Mouse (Mus musculus): ENCODE data around the gene Col5a1. TPM values are rescaled to one million over a fixed set of nuclear protein-coding genes. Genes with fewer than 3 reads are reported as not detected.

Col5a1 gene
- total and polyA plus RNA-seq, 3 experiments, result 20.1 to 37.1 (median 36.4) TPM

DNA sequence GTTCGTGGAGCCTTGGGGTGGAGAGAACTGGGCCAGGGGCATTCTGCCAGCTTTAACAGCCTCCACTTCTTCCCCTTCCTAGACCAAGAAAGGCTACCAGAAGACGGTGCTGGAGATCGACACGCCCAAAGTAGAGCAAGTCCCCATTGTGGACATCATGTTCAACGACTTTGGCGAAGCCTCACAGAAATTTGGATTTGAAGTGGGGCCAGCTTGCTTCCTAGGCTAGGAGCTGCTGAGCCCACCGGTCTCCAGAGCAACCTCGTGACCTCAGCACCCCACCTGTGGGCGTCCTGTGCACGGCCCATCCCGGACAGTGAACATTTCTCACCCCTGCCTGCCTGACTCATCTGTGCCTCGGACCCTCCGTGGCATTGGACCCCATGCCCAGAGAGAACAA lies 150.6 kb downstream of the Col5a1 start:
- DNase-seq, result no peak

DNA sequence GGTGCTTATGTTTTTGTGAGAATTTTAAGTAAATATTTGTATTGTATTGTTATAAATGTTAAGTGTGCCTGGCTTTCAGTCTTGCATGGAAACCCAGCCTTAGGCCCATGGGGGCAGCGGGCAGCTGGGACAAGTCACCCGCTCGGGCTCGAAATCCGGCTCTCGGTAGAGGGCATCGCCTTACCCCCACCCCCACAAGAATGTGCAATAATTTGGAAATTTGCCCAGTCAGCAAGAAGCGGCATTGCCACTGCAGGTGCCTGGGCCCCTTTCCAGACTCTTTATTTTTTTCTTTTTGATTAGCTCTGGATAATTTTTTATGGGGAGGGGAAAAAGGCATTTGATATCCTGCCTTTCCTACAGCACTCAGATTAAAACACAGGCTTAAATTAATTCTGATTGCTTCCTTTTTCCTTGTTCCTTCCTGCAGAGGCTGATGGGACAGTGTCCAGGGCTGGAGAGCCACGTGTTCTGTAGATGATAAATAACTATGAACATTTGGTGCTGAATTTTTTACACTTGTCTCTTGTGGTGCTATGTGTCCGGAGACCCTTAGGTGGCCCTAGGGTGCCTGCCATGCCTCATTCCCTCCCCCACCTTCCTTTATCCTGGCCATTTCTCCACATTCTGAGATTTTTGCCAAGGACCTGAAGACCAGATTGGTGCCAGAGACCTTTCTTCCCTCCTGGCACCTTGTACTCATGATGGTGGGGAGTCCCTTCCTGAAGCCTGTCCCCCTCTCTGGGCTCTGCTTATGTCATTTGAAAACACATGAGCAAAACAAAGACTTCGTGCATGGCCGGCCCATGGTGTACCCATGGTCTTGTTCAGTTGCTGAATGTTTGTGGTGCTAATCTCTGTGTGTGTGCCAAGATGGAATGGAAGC lies 151.5 kb downstream of the Col5a1 start:
- no peak for DNase-seq

DNA sequence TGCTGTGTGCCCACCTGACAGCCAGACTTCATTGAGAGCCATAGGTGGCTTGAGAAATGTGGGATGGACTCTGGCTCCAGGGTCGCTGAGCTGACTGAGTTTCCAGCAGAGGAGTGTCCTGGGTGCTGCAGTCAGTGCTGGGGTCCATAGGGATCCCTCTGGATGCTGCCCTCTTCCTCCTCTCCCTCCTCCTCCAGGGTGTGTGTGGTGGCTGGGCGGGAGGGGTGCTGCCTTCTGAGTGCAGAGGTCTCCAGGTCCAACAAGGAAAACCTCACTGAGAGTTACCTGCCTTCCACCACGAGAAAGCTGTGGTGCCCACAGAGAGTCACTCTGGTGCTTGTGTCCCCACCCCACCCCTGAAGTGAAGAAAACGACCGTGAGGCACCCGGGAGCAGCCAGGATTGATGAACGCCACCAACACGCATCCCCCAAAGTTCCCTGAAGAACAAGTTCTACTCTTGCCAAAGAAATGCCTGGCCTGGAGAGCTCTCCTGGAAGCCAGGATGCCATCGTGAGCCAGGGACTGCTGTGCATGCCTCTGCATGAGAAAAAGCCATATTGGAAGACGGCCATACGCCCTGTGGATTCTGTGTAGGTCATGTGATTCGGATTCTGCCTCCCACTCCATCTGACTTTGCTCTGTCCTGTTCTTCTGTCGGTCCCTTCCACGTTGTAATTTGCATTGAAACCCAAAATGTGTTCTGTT lies 152.3 kb downstream of the Col5a1 start:
- no peak for DNase-seq

DNA sequence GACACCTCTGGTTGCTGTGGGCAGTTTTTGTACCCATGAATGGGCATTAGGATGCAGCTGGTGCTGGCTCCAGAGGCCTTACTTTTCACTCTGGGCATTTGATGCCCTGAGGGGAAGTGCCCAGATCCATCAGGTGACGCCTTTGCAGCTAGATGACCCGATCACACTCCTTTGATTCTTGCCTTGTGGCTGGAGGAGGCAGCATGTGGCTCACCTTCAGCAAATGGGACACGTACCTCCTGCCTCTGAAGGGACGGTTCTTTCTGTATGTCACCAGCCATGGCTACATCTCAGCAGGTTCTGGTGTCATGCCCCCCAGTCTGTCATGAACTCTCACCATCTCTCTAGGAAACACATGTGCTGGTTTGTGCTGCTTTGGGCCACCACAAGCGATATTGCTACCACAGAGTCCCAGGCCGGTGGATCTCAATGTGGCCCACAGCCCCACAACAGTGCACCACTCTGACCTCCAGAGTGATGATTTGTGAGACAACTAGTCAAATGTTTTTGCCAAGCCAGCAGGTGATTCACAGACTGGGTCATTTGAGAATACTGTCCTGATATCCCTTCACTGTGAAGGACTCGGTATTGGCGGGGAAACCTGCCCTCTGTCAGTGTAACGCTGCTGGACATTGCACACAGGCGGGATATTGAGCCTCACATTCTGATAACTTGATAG lies 153.6 kb downstream of the Col5a1 start:
- peak; percentile 65 for DNase-seq

DNA sequence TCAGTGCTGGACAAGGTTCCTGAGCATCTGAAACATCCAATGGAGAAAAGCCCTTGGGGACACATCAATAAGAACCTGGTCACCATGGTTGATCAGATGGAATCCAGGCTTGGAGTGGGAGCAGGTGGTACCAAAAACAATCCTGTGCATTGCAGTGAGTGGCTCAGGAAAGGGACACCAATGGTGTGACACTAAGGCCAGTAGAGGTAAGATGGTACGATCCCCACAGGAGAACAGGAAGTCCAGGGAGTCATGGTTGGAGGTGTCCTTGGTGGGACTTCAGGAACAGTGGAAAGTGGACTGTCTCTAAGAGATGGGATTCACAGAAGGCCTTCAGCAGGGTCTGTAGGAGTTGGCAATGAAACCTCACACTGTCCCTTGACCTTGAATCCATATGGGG lies 154.2 kb downstream of the Col5a1 start:
- DNase-seq, result no peak

DNA sequence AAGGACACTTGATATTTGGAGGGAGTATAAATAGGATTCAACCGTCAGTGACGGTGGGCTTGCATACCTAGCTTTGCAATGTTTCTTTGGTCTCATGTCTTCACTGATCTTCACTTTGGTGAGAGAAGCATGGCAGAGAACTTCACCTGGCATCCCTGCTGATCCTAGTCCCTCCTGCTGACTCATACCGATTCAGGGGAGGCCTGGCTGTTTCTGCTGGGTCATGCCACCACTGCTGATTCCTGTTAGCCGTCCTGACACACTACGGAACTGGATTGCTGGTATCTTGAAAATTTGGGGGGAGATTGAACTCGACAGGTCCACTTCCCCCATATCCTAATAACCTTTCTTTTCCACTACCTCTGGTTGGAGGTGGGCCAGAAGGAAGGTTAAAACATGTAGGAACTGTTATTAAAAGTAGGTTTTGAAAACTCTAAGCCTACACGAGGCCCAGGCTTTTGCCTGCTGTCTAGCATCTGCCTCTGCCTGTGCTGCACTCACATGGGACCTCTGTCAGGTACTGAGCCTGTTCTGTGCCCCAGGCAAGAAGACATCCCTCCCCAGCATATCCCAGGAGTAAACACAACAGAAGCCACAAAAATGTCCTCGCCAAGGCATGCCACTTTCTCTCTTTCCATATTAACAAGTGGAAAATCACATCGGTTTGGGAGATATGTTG lies 158.8 kb downstream of the Col5a1 start:
- no peak for DNase-seq

DNA sequence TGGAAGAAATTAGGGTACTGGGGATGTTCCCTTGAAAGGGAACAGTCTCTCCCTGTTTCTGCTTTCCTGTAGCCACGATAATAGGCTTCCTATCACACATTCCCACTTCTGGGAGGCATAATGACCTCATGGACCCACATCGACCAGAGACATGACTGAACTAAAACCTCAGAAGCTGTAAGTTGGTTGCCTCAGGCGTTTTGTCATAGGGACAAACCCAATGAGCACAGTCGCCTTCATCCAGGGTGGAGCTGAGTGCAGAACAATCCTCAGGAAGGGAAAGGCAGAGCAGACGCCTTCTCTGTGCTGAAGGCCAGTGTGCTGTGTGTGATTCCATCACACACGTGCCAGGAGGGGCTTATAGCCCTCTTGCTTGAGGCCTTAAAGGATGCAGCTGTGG lies 160.1 kb downstream of the Col5a1 start:
- DNase-seq, result no peak

DNA sequence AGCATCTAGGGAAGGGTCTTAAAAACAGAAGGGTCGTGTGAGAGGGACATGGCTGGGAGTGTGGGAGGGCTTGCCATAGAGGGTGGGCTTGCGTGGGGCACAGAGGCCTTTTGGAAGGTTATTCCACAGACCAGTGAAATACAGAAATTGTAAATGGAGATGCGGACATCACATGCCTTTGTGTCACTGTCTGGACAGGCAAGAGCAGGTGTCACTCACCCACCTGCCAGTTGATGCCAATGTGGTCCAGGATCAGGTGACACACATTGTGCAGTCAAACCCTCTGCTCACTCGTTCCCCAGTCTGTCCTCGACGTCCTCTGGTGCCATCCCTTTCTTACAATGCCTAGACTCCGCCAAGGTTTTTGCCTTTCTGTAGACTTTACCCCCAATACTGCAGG lies 160.9 kb downstream of the Col5a1 start:
- DNase-seq, result no peak

DNA sequence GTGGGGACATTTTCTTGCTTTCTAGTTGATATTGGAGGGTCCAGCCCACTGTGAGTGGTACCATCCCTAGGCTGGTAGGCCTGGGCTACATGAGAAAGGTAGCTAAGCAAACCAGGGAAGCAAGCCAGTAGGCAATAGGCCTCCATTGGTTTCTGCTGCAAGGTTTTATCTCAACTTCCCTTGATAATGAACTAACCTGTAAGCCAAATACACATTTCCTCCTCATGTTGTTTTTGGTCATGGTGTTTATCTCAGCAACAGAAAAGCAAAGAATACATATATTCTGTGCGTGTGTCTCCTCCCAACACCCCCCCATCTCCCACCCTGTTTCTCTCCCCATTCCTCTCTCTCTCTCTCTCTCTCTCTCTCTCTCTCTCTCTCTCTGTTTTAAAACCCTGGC lies 173.7 kb downstream of the Col5a1 start:
- DNase-seq, result no peak

DNA sequence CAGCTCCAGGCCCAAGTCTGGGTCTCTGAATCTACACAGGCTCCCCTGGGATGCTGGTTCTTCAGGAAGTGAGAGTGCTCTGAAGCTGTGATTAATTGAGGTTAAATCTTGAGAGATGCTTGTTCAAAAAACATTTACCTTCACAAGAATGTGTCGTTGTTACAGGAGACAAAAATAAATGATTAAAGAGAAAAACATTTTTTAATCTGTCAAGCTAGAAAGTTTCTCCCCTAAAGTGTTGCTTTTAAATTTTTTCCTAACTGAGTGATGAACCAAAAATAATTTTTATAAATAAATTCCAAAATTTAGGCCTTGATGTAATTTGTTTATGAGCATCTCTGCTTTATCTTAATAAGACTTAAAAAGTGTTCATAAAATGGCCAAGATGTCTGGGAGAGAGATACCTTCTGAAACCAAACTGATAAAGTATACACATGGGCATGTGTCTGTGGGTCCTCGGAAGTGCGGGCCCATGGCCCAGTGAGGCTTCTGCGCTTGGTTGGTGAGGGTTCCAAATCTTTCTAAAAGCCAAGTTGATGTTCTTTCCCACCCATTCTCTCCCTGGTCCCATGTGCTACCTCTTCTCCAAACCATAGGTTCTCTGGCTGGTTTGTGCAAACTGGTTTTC lies 177.6 kb downstream of the Col5a1 start:
- DNase-seq, result no peak

DNA sequence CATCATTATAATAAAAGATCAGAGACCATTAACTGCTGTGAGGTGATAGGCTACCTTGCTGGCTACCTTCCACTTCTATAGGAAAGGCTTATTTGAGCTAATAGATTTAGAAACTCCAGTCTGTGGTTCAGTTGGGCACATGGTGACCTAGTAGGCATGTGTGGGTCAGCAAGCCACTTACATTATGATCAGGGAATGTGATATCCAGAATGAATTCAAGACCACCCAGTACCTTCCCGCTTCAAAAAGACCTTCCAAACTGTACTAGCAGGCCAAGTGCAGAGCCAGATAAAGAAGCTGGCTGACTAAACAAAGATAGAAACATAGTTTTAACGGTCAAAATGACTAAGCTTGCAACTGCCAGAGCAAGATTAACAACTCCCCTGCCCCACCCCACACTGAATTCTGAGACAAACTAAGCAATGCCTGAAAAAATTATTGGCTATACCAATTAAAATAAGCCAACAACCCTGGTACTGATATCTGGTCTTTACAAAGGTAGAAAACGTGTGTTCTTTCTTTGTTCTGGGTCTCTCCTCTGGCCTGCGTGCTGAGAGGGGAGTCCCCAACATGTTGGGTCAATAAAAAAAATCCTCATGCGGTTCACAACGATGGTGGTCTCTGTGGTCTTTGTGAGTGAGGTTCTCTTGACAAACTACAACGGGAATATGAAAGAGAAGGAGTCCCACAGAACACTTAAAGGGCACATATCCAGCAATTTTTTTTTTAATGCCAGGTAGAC lies 178.3 kb downstream of the Col5a1 start:
- DNase-seq, result no peak

DNA sequence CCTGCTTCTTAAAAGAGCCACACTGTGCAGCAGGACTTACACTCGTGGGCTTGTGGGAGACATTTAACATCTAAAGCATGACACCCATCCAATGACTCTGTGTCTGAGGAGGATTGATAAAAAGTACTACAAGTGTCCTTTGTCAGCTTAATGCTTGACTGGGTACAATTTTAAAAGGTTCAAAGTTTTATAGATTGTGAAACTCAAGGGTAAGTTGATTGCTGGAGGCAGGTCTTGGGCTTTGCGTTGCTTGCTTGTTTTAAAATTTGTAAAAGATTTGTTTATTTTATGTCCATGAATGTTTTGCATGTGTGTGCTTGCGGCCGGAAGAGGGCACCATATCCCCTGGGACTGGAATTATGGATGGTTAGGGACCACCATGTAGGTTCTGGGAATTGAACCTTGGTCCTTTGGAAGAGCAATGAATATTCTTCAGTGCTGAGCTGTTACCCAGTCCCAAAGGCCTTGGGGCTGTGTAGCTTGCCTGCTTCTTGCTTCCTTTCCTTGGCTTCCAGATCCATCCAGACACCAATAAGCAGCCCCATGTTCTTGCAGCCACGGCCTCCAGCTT lies 178.9 kb downstream of the Col5a1 start:
- no peak for DNase-seq

DNA sequence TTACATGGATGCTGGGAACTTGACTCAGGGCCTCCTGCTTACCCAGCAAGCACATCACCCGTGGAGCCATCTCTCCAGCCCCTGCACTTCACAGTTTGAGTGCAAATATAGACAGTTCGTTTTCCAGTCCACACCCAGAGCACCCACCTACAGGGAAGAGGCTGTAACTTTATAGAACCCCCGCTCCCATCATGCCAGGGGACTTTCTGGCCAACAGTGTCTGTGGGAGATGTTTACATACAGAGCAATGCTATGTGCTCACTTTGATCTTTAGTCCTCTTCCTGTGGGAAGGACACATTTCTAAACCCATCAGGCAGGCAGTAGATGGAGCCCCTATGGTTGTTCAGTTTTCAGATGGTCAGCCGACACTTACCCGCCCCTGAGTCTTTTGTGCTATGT lies 180.5 kb downstream of the Col5a1 start:
- no peak for DNase-seq

DNA sequence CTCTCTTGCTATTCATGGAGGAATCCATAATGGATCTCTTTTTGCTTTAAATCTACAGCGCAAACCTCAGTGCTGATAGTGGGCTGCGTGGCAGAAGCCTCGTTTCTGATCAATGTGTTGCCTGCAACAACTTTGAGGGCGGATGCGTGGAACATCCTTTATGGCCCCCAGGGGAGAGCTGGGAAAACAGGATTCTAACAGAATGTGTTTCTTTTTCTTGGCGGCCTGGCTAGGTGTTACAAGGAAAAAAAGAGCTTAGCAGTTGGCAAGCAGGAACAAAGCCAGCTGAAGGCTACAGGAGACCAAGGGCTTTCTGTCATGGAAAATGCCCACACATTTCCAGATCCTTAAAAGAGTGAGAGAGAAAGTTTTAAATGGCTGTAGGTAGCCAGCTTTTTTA lies 180.9 kb downstream of the Col5a1 start:
- DNase-seq, result no peak

DNA sequence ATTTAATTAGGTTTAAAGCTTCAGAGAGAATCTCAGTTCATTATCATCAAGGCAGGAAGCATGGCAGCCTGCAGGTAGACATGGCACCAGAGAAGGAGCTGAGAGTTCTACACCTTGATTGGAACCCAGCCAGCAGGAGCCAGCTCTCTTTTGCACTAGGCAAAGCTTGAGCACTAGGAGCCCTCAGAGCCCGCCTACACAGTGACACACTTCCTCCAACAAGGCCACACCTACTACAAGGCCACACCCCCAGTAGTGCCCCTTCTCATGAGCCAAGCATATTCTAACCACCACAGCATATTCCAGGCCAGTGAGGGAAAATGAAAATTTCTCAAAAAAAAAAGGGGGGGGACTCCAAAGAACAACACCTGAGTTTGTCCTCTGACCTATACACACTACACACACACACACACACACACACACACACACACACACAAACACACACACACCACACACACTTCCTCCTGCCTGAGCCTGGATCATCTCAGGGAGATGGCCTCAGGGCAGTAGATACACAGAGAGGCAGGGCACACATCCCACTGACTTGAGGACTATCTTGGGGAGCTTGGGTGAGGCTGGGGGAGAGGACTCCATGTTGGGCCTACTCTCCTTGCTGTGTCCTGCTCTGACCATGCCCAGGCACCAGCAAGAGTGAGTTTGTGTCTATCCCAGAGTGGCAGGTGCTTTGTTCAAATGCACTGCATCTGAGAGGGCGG lies 181.8 kb downstream of the Col5a1 start:
- no peak for DNase-seq

DNA sequence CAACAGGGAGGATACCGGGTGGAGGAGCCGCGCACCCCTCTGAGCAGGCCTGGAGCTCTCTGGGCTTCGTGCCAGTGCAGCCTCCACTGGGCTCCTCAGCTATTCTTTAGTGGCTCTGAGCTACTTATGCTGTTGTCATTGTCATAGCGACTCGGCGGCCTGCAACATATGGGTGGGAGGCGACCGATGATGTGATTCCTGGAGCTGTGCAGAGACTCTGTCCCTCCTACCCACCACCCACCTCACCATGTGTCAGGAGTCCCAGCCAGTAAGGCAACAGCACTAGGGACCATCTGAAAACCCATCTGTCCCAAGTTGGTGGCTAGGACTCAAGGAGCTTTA lies 182.3 kb downstream of the Col5a1 start:
- no peak for DNase-seq

DNA sequence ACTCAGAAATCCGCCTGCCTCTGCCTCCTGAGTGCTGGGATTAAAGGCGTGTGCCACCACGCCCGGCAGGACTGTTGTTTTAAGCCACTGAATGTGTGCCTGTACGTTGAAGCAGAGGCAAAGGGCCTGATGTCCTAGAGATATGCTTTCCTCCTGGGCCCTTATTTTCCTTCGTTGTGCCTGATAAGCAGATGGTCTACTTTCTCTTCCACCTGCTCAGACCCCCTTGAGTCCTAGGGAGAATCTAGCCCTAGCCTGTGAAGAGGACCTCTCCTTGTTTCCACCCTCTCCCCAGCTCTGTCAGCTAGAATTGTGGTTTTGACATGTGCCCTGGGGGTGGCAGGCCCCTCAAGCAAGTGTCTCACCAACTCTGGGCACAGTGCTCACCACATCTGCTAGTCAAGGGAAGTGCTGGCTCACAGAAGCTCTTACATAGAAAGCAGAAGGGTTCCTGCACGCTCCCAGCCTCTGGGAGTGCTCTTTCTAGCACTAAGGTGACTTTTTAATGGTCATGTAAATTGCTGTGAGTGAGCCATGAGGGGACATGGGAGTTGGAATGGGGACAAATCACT lies 189.5 kb downstream of the Col5a1 start:
- DNase-seq, result no peak

DNA sequence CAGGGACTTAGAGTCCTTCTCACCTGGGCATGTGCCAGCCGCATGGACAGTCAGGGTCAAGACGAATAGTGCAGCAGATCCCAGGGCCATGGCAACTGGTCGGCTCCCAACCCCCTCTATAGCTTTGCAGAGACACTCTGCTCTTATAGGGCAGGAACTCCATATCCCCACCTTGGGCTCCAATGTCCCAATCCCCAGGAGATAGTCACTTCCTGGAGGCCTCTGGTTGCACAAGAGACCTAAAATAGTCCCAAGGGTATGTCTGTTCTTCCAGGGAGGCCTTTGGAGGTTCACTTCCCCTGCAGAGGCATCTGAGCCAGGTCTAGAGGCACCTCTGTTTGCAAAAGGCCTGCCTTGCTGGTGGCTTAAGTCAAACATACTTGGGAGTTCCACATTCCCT lies 198.5 kb downstream of the Col5a1 start, which contains the start of gene Fcnb:
Fcnb (minus strand) TSS at position 118 of the 400 bp plus-strand sequence.
- DNase-seq, result no peak

DNA sequence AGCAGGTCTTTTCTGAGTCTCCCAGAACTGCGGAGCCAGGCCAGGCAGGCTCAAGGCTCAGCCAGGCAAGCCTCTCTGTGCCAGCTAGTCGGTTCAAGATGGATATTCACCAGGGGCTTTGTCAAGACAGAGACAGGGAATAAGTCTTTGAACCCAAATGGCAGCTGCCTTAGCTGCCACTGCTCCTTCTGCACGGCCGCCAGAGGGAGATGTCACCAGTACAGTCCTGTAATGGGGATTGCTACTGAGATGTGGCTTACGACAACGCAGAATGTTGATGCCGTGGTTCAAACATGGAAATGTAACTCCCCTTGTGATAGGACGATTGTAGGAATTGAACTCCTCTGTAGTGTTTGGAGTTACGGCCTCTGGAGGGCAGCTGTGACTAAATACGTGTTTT lies 199.9 kb downstream of the Col5a1 start:
- DNase-seq, result no peak

DNA sequence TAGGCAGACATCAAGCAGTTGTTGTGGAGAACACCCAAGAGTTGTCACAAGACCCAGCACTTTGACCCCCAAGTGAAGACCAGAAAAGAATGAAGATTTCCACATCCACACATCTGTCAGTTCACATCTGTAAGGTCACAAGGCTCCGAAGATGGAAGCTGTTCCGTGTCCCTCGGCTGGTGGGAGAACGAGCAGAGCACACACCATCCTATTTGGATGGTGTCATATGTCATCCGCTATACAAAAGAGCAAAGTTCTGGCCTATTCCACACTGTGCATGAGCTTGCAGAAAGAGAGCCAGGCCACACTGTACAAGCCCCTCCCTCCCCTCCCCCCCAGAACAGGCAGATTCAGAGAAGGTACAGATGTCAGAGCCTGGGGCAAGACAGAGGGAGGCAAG lies 202.9 kb downstream of the Col5a1 start:
- no peak for DNase-seq

Data from adrenal gland, adult 2 months (tissue).